Mouse (Mus musculus): Measurements from ENCODE around the gene Fgd4.

DNA sequence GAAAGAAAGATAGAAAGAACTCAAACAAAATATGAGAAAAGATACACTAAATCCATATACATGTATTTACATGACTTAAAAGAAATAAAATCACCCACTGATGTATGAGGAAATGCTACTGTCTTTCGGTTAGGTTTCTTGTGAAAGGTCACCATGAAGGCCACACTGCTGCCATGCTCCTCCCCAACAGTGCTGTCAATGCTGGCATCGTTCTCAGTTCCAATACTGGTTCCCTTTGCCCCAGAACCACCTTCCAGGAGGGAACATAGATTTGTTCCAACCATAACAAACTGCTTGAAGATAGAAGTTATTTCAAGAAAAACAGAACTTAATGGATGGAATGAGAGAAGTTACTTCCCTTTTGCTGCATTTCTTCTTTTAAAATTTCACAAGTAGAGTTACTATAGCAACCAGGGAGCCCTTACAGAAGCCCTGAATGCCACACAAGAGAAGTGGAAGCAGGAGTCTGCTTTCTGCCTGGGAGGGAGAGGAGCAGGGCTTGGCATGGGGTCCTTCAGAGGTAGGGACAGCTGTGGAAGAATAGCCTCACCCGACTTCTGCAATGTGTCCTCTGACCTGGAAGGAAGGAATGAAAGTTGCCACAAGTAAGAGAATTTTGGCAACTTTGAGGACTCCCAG, 75.0 kb downstream of the Fgd4 start:
- TF ChIP-seq CTCF (IDR thresholded peaks at IDR 0.05; ENCODE audit: low read depth, low read length) (no peak), POLR2AphosphoS5 (IDR thresholded peaks at IDR 0.05; ENCODE audit: insufficient replicate concordance, low read depth, low read length) (no peak)
